Mouse (Mus musculus) CH12.LX (cell line): ENCODE data around the gene Eps15. TPM values are rescaled to one million over a fixed set of nuclear protein-coding genes. Genes with fewer than 3 reads are reported as not detected.

Experiments used
- DNase-seq: peaks from one replicate; pipeline ENCODE4 v3.0.0-alpha.2; 2013; ENCODE audit errors: extremely low read depth
- H3K27ac ChIP-seq: 2 replicates; pipeline ENCODE4 v1.5.1; 2012; ENCODE audit warnings: low read depth, mild to moderate bottlenecking, control low read depth, moderate library complexity; ENCODE audit not compliant: insufficient read depth
- H3K27me3 ChIP-seq: replicated peaks from 2 replicates; pipeline ENCODE3; 2012; ENCODE audit warnings: inconsistent platforms
- H3K36me3 ChIP-seq, 2 experiments: replicated peaks in 1 of 2; 2 replicates each; pipeline versions ENCODE3 to v1.6.1; 2012; ENCODE audit warnings: inconsistent platforms in 1 of 2, low read length in 1 of 2, mild to moderate bottlenecking in 1 of 2, mixed read lengths in 1 of 2, moderate library complexity in 1 of 2; ENCODE audit not compliant: control insufficient read depth in 1 of 2, insufficient read depth in 1 of 2
- H3K4me1 ChIP-seq, 2 experiments: 2 replicates each; pipeline ENCODE4 v1.6.1; 2012; ENCODE audit warnings: inconsistent platforms in 1 of 2, moderate library complexity in 1 of 2; ENCODE audit not compliant: insufficient read depth in 2 of 2, control insufficient read depth in 1 of 2
- H3K4me2 ChIP-seq: 2 replicates; pipeline ENCODE4 v1.6.1; 2012; ENCODE audit warnings: low read depth, mild to moderate bottlenecking, control low read depth; ENCODE audit not compliant: poor library complexity, insufficient read depth, severe bottlenecking
- H3K4me3 ChIP-seq, 3 experiments: fragments of 150-350 bp in 1 of 3; sonication (generic) in 1 of 3; replicated peaks in 1 of 3; 2 replicates each; pipeline versions ENCODE3 to v1.5.1; 2011 to 2012; ENCODE audit warnings: low read depth in 2 of 3, low read length in 2 of 3, mild to moderate bottlenecking in 2 of 3, moderate library complexity in 2 of 3, control low read depth in 1 of 3, improper control_type of control experiment in 1 of 3, inconsistent platforms in 1 of 3, mixed read lengths in 1 of 3; ENCODE audit not compliant: poor library complexity in 1 of 3
- H3K79me2 ChIP-seq: replicated peaks from 2 replicates; pipeline ENCODE4 v1.6.1; 2012; ENCODE audit warnings: mild to moderate bottlenecking, moderate library complexity; ENCODE audit not compliant: control insufficient read depth, poor library complexity, insufficient read depth, severe bottlenecking; ENCODE audit errors: extremely low read depth
- H3K9ac ChIP-seq: 2 replicates; pipeline ENCODE4 v1.6.1; 2012; ENCODE audit warnings: low read depth, mild to moderate bottlenecking, control low read depth, moderate library complexity; ENCODE audit not compliant: insufficient read depth
- H3K9me3 ChIP-seq: replicated peaks from 2 replicates; pipeline ENCODE3; 2012; ENCODE audit warnings: low read length, inconsistent platforms, mixed read lengths
- CTCF ChIP-seq, 2 experiments: IDR thresholded peaks in 1 of 2; conservative IDR thresholded peaks in 1 of 2; 2 replicates each; pipeline ENCODE4 v1.5.1; 2011 to 2012; ENCODE audit warnings: low read depth in 2 of 2, low read length in 2 of 2, improper control_type of control experiment in 1 of 2, inconsistent platforms in 1 of 2, mild to moderate bottlenecking in 1 of 2, moderate library complexity in 1 of 2
- ELF1 ChIP-seq: IDR thresholded peaks from 2 replicates; pipeline ENCODE4 v1.6.1; 2014; ENCODE audit warnings: low read depth, mild to moderate bottlenecking, inconsistent platforms, low read length, improper control_type of control experiment
- EP300 ChIP-seq: IDR thresholded peaks from 2 replicates; pipeline ENCODE4 v1.6.1; 2011; ENCODE audit warnings: low read length, improper control_type of control experiment
- ETS1 ChIP-seq: conservative IDR thresholded peaks from 2 replicates; pipeline ENCODE4 v1.6.1; 2012; ENCODE audit warnings: low read depth, mild to moderate bottlenecking, inconsistent platforms, low read length, improper control_type of control experiment, moderate library complexity
- GABPA ChIP-seq: IDR thresholded peaks from 2 replicates; pipeline ENCODE4 v1.6.1; 2012; ENCODE audit warnings: low read depth, low read length, improper control_type of control experiment, inconsistent platforms; ENCODE audit not compliant: insufficient replicate concordance
- HCFC1 ChIP-seq: IDR thresholded peaks from 2 replicates; pipeline ENCODE4 v1.6.1; 2012; ENCODE audit warnings: low read depth, mild to moderate bottlenecking, inconsistent platforms, low read length, improper control_type of control experiment
- IRF4 ChIP-seq: IDR thresholded peaks from 2 replicates; pipeline ENCODE4 v1.6.1; 2014; ENCODE audit warnings: low read depth, mild to moderate bottlenecking, inconsistent platforms, low read length, improper control_type of control experiment
- JUN ChIP-seq: IDR thresholded peaks from 2 replicates; pipeline ENCODE4 v1.6.1; 2011; ENCODE audit warnings: low read depth, mild to moderate bottlenecking, low read length, improper control_type of control experiment, moderate library complexity; ENCODE audit not compliant: insufficient read depth
- KAT2A ChIP-seq: IDR thresholded peaks from 2 replicates; pipeline ENCODE4 v1.6.1; 2012; ENCODE audit warnings: low read length, improper control_type of control experiment, inconsistent platforms; ENCODE audit not compliant: insufficient replicate concordance
- MAFK ChIP-seq: IDR thresholded peaks from 2 replicates; pipeline ENCODE4 v1.6.1; 2011; ENCODE audit warnings: low read length, improper control_type of control experiment; ENCODE audit not compliant: insufficient replicate concordance
- MXI1 ChIP-seq: IDR thresholded peaks from 2 replicates; pipeline ENCODE4 v1.6.1; 2011; ENCODE audit warnings: mild to moderate bottlenecking, low read depth, low read length, improper control_type of control experiment
- MYC ChIP-seq: IDR thresholded peaks from 2 replicates; pipeline ENCODE4 v1.6.1; 2011; ENCODE audit warnings: low read depth, mild to moderate bottlenecking, improper control_type of control experiment, low read length
- NRF1 ChIP-seq: IDR thresholded peaks from 2 replicates; pipeline ENCODE4 v1.6.1; 2014; ENCODE audit warnings: low read depth, mild to moderate bottlenecking, inconsistent platforms, low read length, improper control_type of control experiment, moderate library complexity
- SIN3A ChIP-seq: IDR thresholded peaks from 2 replicates; pipeline ENCODE4 v1.6.1; 2012; ENCODE audit warnings: low read length, improper control_type of control experiment, inconsistent platforms
- ZKSCAN1 ChIP-seq: IDR thresholded peaks from 2 replicates; pipeline ENCODE4 v1.6.1; 2012; ENCODE audit warnings: low read depth, inconsistent platforms, low read length, improper control_type of control experiment, borderline replicate concordance
- dilution Hi-C: fragments of 300-500 bp; cut with MboI; formaldehyde crosslinking; loops from 2 replicates; pipeline ENCODE4 v1.14.3; 2020; ENCODE audit warnings: low sequenced_read_pairs; ENCODE audit not compliant: extremely low pct_unique_long_range_greater_than_20kb, extremely low pct_ligation_motif_present
- in situ Hi-C: fragments of 300-500 bp; cut with MboI; formaldehyde crosslinking; loops from 3 replicates; pipeline ENCODE4 v1.14.3; 2019; ENCODE audit warnings: low sequenced_read_pairs, low pct_ligation_motif_present, low pct_unique_long_range_greater_than_20kb, mixed read lengths
- polyA plus RNA-seq: library from polyadenylated mRNA; unstranded; fragments of >175 nt; gene quantifications from 2 replicates; pipeline ENCODE4 v1.2.1, GENCODE M21; 2012; ENCODE audit warnings: low read depth; ENCODE audit not compliant: insufficient read length
- total RNA-seq, 2 experiments: library from RNA; depleted of rRNA; stranded (reverse); fragments of 300-350 nt in 1 of 2; fragments of >200 nt in 1 of 2; gene quantifications; 2 replicates each; pipeline ENCODE4 v1.2.3; 2012 to 2014

The Eps15 gene
- total and polyA plus RNA-seq, 3 experiments, result 23.4 to 60.4 (median 39.6) TPM

GRCm38 (mm10) chr4:109423438-109423837 is 143.4 kb downstream of the Eps15 start:
- DNase-seq, result no peak
- in situ Hi-C loops, result no loop called here
- Histone ChIP-seq H3K36me3 (no peaks in the 10 kb centered on the region), H3K4me1 (peaks cover 6 to 26% of the 10 kb centered on the region in 2 experiments), H3K27me3 (no peaks in the 10 kb centered on the region), H3K27ac (no peak overlapping the region), H3K79me2 (no peaks in the 10 kb centered on the region), H3K9me3 (no peaks in the 10 kb centered on the region), H3K4me3 (no peak overlapping the region), H3K9ac (no peak overlapping the region), H3K4me2 (no peak overlapping the region)
- TF ChIP-seq SIN3A (no peak), HCFC1 (no peak), MXI1 (no peak), GABPA (no peak)
- dilution Hi-C loops, result no loop called here

- H3K36me3 ChIP-seq, result no peaks in the 10 kb centered on the region
- H3K4me3 ChIP-seq, result no peak overlapping the region
- in situ Hi-C loops (no loop called here), dilution Hi-C loops (no loop called here)
- peaks cover 5 to 23% of the 10 kb centered on the region in 2 experiments for H3K4me1 ChIP-seq
- no peak for TF ChIP-seq MYC
- no peak for TF ChIP-seq NRF1
- H3K27me3 ChIP-seq, result no peaks in the 10 kb centered on the region
- no peak overlapping the region for H3K9ac ChIP-seq
- H3K27ac ChIP-seq, result no peak overlapping the region
- no peak for DNase-seq
- no peaks in the 10 kb centered on the region for H3K9me3 ChIP-seq
- H3K79me2 ChIP-seq, result no peaks in the 10 kb centered on the region
- H3K4me2 ChIP-seq, result no peak overlapping the region
Measured at GRCm38 (mm10) chr4:109427058-109427457, 147.0 kb downstream of the Eps15 start.

DNA sequence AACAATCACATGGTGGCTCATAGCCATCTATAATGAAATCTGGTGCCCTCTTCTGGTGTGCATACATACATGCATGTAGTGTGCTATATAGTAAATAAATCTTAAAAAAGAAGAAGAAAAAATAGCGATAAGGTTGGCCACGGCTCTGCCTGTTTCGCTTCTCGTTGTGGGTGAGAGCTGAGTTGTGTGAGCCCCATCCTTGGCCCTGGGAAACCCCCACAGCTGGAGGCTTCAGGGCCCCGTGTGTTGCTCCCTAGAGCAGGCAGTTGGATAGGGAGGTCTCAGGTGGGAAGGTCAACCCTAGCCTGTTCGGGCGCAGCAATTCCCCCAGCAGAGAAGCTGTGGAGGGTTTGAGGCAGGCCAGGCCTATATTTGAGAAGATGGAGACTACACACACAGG is 150.2 kb downstream of the Eps15 start:
- DNase-seq, result peak; percentile 66
- dilution Hi-C loops (no loop called here), in situ Hi-C loops (no loop called here)
- H3K9ac ChIP-seq, result no peak overlapping the region; the same call in 1 of the 2 replicates
- no peaks in the 10 kb centered on the region for H3K36me3 ChIP-seq
- TF ChIP-seq KAT2A (no peak), CTCF (conservative IDR thresholded peaks at IDR 0.05 in 1 of 2, IDR thresholded peaks at IDR 0.05 in 1 of 2; ENCODE audit: low read depth in 2 of 2, low read length in 2 of 2) (peak in 1 of 2 experiments; percentile 42; a peak in 2 of 4 replicates), ZKSCAN1 (no peak), ETS1 (no peak), IRF4 (0 out of 2 replicates have a peak, but pooled peaks have one; percentile 36), EP300 (peak; percentile 5; the same call in 1 of the 2 replicates), JUN (no peak), MYC (peak; percentile 36; the same call in 1 of the 2 replicates), HCFC1 (no peak), MAFK (no peak), ELF1 (no peak)
- peak overlapping the region; percentile 43 for H3K4me2 ChIP-seq
- peak overlapping the region in 1 of 3 experiments; percentile 12 for H3K4me3 ChIP-seq
- peak overlapping the region; percentile 54; the same call in 1 of the 2 replicates for H3K27ac ChIP-seq
- peaks cover 8 to 32% of the 10 kb centered on the region in 2 experiments for H3K4me1 ChIP-seq
- no peaks in the 10 kb centered on the region for H3K9me3 ChIP-seq
- H3K79me2 ChIP-seq, result no peaks in the 10 kb centered on the region
- no peaks in the 10 kb centered on the region for H3K27me3 ChIP-seq
